Mouse (Mus musculus) 3T3-L1 (cell line): Measurements from ENCODE around the gene Adarb1.
"Not testable (repeated sequence)": the region's sequence is repeated elsewhere in the genome, so short reads cannot be mapped to it uniquely, and the experiment has no call there.

Source experiments
- DNase-seq: peaks from one replicate; pipeline ENCODE4 v3.0.0-alpha.2; 2015; ENCODE audit warnings: low read depth, low spot score

Adarb1 gene

GRCm38 (mm10) chr10:77315682-77316081, 102.4 kb downstream of the Adarb1 start:
- DNase-seq = no peak

- DNase-seq = no peak
Observed at GRCm38 (mm10) chr10:77314711-77315266, 103.3 kb downstream of the Adarb1 start.

- DNase-seq = no peak
Observed at GRCm38 (mm10) chr10:77308978-77309377, 109.1 kb downstream of the Adarb1 start.

GRCm38 (mm10) chr10:77305766-77306165, 112.3 kb downstream of the Adarb1 start:
- DNase-seq = no peak

- DNase-seq = no peak
Observed at GRCm38 (mm10) chr10:77304840-77305533, 113.1 kb downstream of the Adarb1 start.

GRCm38 (mm10) chr10:77304362-77304761, 113.7 kb downstream of the Adarb1 start:
- no peak for DNase-seq

- no peak for DNase-seq
Observed at GRCm38 (mm10) chr10:77300934-77301297, 117.2 kb downstream of the Adarb1 start.

GRCm38 (mm10) chr10:77300237-77300933, 117.7 kb downstream of the Adarb1 start:
- no peak for DNase-seq

GRCm38 (mm10) chr10:77299194-77299593, 118.9 kb downstream of the Adarb1 start:
- DNase-seq = no peak

GRCm38 (mm10) chr10:77298621-77299020, 119.4 kb downstream of the Adarb1 start:
- DNase-seq = no peak

- no peak for DNase-seq
Observed at GRCm38 (mm10) chr10:77294691-77295090, 123.4 kb downstream of the Adarb1 start.

- DNase-seq = no peak
Observed at GRCm38 (mm10) chr10:77290624-77291366, 127.3 kb downstream of the Adarb1 start.

- DNase-seq = no peak
Observed at GRCm38 (mm10) chr10:77289559-77289958, 128.5 kb downstream of the Adarb1 start.

- DNase-seq = no peak
Observed at GRCm38 (mm10) chr10:77288639-77289195, 129.4 kb downstream of the Adarb1 start.

- no peak for DNase-seq
Observed at GRCm38 (mm10) chr10:77287626-77288025, 130.4 kb downstream of the Adarb1 start.

- no peak for DNase-seq
Observed at GRCm38 (mm10) chr10:77284832-77285231, 133.2 kb downstream of the Adarb1 start.

GRCm38 (mm10) chr10:77282822-77283221, 135.2 kb downstream of the Adarb1 start:
- DNase-seq = peak; percentile 85

- not testable (repeated sequence) for DNase-seq
Observed at GRCm38 (mm10) chr10:77282085-77282484, 136.0 kb downstream of the Adarb1 start.

- DNase-seq = no peak
Observed at GRCm38 (mm10) chr10:77273798-77274197, 144.3 kb downstream of the Adarb1 start.

- no peak for DNase-seq
Observed at GRCm38 (mm10) chr10:77272980-77273730, 144.9 kb downstream of the Adarb1 start.

GRCm38 (mm10) chr10:77269129-77269528, 148.9 kb downstream of the Adarb1 start:
- no peak for DNase-seq
